Mouse (Mus musculus) MEL-GATA-1-ER (cell line): Measurements from ENCODE around the gene Fam20a.
A peak's percentile ranks its signal among the peaks of the same experiment; 100 is the strongest.

Experiments used
- DNase-seq: peaks from one replicate; pipeline ENCODE4 v3.0.0-alpha.2; 2012; ENCODE audit warnings: low read depth; ENCODE audit errors: extremely low read depth

Gene Fam20a

GRCm38 (mm10) chr11:109654581-109654980, 67.5 kb downstream of the Fam20a start:
- DNase-seq, result no peak

GRCm38 (mm10) chr11:109653201-109653600, 68.9 kb downstream of the Fam20a start:
- DNase-seq, result no peak

- no peak for DNase-seq
These were observed 69.6 kb downstream of the Fam20a start for GRCm38 (mm10) chr11:109652505-109652904.

- no peak for DNase-seq
These were observed 70.5 kb downstream of the Fam20a start for GRCm38 (mm10) chr11:109651566-109652024.

GRCm38 (mm10) chr11:109650788-109651565, 71.1 kb downstream of the Fam20a start:
- peak; percentile 55 for DNase-seq

- DNase-seq, result no peak
These were observed 71.9 kb downstream of the Fam20a start for GRCm38 (mm10) chr11:109649975-109650701.

- no peak for DNase-seq
These were observed 72.9 kb downstream of the Fam20a start, which contains the start of gene Prkar1a for GRCm38 (mm10) chr11:109649206-109649605. Prkar1a (plus strand) TSS chr11:109649405.

- DNase-seq, result no peak
These were observed 73.6 kb downstream of the Fam20a start for GRCm38 (mm10) chr11:109648510-109648909.

GRCm38 (mm10) chr11:109641498-109642222, 80.4 kb downstream of the Fam20a start:
- no peak for DNase-seq

- no peak for DNase-seq
These were observed 86.1 kb downstream of the Fam20a start for GRCm38 (mm10) chr11:109635871-109636395.

GRCm38 (mm10) chr11:109634928-109635327, 87.2 kb downstream of the Fam20a start:
- no peak for DNase-seq

- no peak for DNase-seq
These were observed 93.0 kb downstream of the Fam20a start for GRCm38 (mm10) chr11:109629021-109629521.

GRCm38 (mm10) chr11:109628099-109628498, 94.0 kb downstream of the Fam20a start:
- DNase-seq, result no peak

GRCm38 (mm10) chr11:109627648-109628047, 94.4 kb downstream of the Fam20a start:
- no peak for DNase-seq

- no peak for DNase-seq
These were observed 98.8 kb downstream of the Fam20a start for GRCm38 (mm10) chr11:109623238-109623637.

GRCm38 (mm10) chr11:109622518-109623037, 99.5 kb downstream of the Fam20a start:
- no peak for DNase-seq

GRCm38 (mm10) chr11:109621183-109621582, 100.9 kb downstream of the Fam20a start:
- peak; percentile 53 for DNase-seq

- no peak for DNase-seq
These were observed 101.7 kb downstream of the Fam20a start for GRCm38 (mm10) chr11:109620356-109620755.
